Mouse (Mus musculus) kidney, adult 2 months (tissue): ENCODE results near the gene Ilf2.

Experiments used
- CTCF ChIP-seq: fragments of 200-500 bp; conservative IDR thresholded peaks from 2 replicates; pipeline ENCODE4 v1.5.1; 2011; ENCODE audit warnings: low read depth, mild to moderate bottlenecking, control low read depth, low read length, moderate library complexity, mixed read lengths; ENCODE audit not compliant: insufficient read depth, insufficient read length
- POLR2A ChIP-seq: fragments of 200-500 bp; IDR thresholded peaks from one replicate; pipeline ENCODE4 v1.6.1; 2011; ENCODE audit warnings: low read depth, low read length, control low read depth

GRCm38 (mm10) chr3:90526076-90526475 lies 50.1 kb downstream of the Ilf2 start:
- TF ChIP-seq CTCF (no peak), POLR2A (no peak)
